Mouse (Mus musculus) adrenal gland, postnatal 0 days (tissue): ENCODE measurements around the gene Gm21903. TPM values are rescaled to one million over a fixed set of nuclear protein-coding genes. Genes with fewer than 3 reads are reported as not detected.

ENCODE experiments used
- polyA plus RNA-seq: library from polyadenylated mRNA; unstranded; fragments of >200 nt; fragmentation: Nextera tagmentation; extraction: Ambion mirVana; gene quantifications from 2 replicates; pipeline ENCODE4 v1.2.1, GENCODE M21; 2015

Gene Gm21903
- not detected in 2 replicates for polyA plus RNA-seq

GRCm38 (mm10) chr17:39043241-39043640, at the start of gene Gm21903:
Gm21903 (minus strand) TSS chr17:39043341.

GRCm38 (mm10) chr17:39076937-39077336, 33.8 kb upstream of the Gm21903 start, which contains the start of gene Esp23:
Esp23 (minus strand) TSS chr17:39077037.

DNA sequence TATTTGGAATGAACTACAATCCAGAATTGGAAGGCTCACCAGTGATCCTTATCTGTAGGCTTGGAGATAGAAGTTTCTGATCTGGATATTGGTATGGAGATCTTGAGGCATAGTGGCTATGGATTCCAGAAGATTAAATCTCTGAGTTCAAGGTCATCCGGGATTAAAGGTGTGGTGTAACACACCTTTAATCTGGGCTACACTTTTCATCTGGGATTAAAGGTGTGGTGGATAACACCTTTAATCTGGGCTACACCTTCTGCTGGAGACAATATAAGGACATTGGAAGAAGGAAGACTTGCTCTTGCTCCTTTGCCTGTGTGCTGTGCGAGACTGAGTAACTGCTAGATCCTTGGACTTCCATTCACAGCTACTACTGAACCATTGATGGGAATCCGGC, 6.7 kb downstream of the Gm21903 start, which contains the start of gene Esp24:
Gene Esp24, plus strand, starts transcription at position 301 of the 400 bp plus-strand sequence.

Other genes starting within 250 kb of the Gm21903 start
- gene Esp24, start 6.6 kb downstream of the Gm21903 start, polyA plus RNA-seq = not detected in 2 replicates
- gene Esp23, start 33.7 kb upstream of the Gm21903 start, polyA plus RNA-seq = not detected in 2 replicates
- gene Esp22, start 52.0 kb upstream of the Gm21903 start, polyA plus RNA-seq = not detected in 2 replicates